Mouse (Mus musculus) urinary bladder, postnatal 14 days (tissue): ENCODE data around the gene Eif3k.
"Not testable (repeated sequence)": the region's sequence is repeated elsewhere in the genome, so short reads cannot be mapped to it uniquely, and the experiment has no call there.

Experiments
- DNase-seq: peaks from one replicate; pipeline ENCODE4 v3.0.0; 2021; ENCODE audit warnings: low spot score

The Eif3k gene

GRCm38 (mm10) chr7:28985207-28985606 is 3.5 kb upstream of the Eif3k start:
- no peak for DNase-seq

- no peak for DNase-seq
Measured at GRCm38 (mm10) chr7:28984452-28984851, 2.8 kb upstream of the Eif3k start.

GRCm38 (mm10) chr7:28983849-28984248 is 2.2 kb upstream of the Eif3k start:
- no peak for DNase-seq

GRCm38 (mm10) chr7:28983141-28983564 is 1.5 kb upstream of the Eif3k start:
- no peak for DNase-seq

GRCm38 (mm10) chr7:28982274-28983013 is 780 bp upstream of the Eif3k start:
- no peak for DNase-seq

GRCm38 (mm10) chr7:28977556-28977955 is 4.1 kb downstream of the Eif3k start:
- DNase-seq, result no peak

GRCm38 (mm10) chr7:28973025-28973424 is 8.6 kb downstream of the Eif3k start:
- DNase-seq, result no peak

- DNase-seq, result peak; percentile 86
Measured at GRCm38 (mm10) chr7:28972542-28972985, 9.1 kb downstream of the Eif3k start.

- peak; percentile 83 for DNase-seq
Measured at GRCm38 (mm10) chr7:28971770-28972269, 9.8 kb downstream of the Eif3k start.

GRCm38 (mm10) chr7:28971029-28971428 is 10.6 kb downstream of the Eif3k start:
- DNase-seq, result no peak

- peak; percentile 68 for DNase-seq
Measured at GRCm38 (mm10) chr7:28969672-28970394, 11.8 kb downstream of the Eif3k start.

- DNase-seq, result no peak
Measured at GRCm38 (mm10) chr7:28969271-28969670, 12.4 kb downstream of the Eif3k start.

- not testable (repeated sequence) for DNase-seq
Measured at GRCm38 (mm10) chr7:28968120-28968519, 13.5 kb downstream of the Eif3k start.

GRCm38 (mm10) chr7:28966751-28967505 is 14.7 kb downstream of the Eif3k start:
- no peak for DNase-seq

GRCm38 (mm10) chr7:28966181-28966580 is 15.5 kb downstream of the Eif3k start:
- DNase-seq, result no peak

GRCm38 (mm10) chr7:28965346-28965840 is 16.3 kb downstream of the Eif3k start:
- no peak for DNase-seq

GRCm38 (mm10) chr7:28963399-28963923 is 18.2 kb downstream of the Eif3k start:
- DNase-seq, result no peak

- peak; percentile 100 for DNase-seq
Measured at GRCm38 (mm10) chr7:28961927-28962670, 19.6 kb downstream of the Eif3k start, which contains the start of gene Actn4. Gene Actn4, minus strand, starts transcription at chr7:28962340.

GRCm38 (mm10) chr7:28961584-28961926 is 20.1 kb downstream of the Eif3k start:
- no peak for DNase-seq

GRCm38 (mm10) chr7:28960354-28961046 is 21.2 kb downstream of the Eif3k start:
- no peak for DNase-seq
